Mouse (Mus musculus) kidney, adult 2 months (tissue): ENCODE results near the gene Calml4. TPM values are rescaled to one million over a fixed set of nuclear protein-coding genes. Genes with fewer than 3 reads are reported as not detected.

Source experiments
- DNase-seq: peaks from one replicate; pipeline ENCODE4 v3.0.0; 2021
- H3K27ac ChIP-seq: fragments of 200-500 bp; 2 replicates; pipeline ENCODE4 v1.5.1; 2012; ENCODE audit warnings: low read depth, low read length, control low read depth, inconsistent platforms; ENCODE audit not compliant: insufficient read depth
- H3K27me3 ChIP-seq: fragments of 200-500 bp; replicated peaks from 2 replicates; pipeline ENCODE4 v1.6.1; 2012; ENCODE audit warnings: mild to moderate bottlenecking, moderate library complexity, low read length, inconsistent platforms; ENCODE audit not compliant: control insufficient read depth, insufficient read depth
- H3K36me3 ChIP-seq: fragments of 200-500 bp; 2 replicates; pipeline ENCODE4 v1.6.1; 2012; ENCODE audit warnings: mild to moderate bottlenecking, moderate library complexity, low read length, inconsistent platforms; ENCODE audit not compliant: control insufficient read depth, insufficient read depth
- H3K4me1 ChIP-seq: fragments of 200-500 bp; 2 replicates; pipeline ENCODE4 v1.6.1; 2011; ENCODE audit warnings: low read length; ENCODE audit not compliant: control insufficient read depth, insufficient read depth
- H3K4me3 ChIP-seq: fragments of 200-500 bp; 2 replicates; pipeline ENCODE4 v1.5.1; 2011; ENCODE audit warnings: mild to moderate bottlenecking, low read depth, low read length, control low read depth; ENCODE audit not compliant: insufficient read depth
- CTCF ChIP-seq: fragments of 200-500 bp; conservative IDR thresholded peaks from 2 replicates; pipeline ENCODE4 v1.5.1; 2011; ENCODE audit warnings: low read depth, mild to moderate bottlenecking, control low read depth, low read length, moderate library complexity, mixed read lengths; ENCODE audit not compliant: insufficient read depth, insufficient read length
- POLR2A ChIP-seq: fragments of 200-500 bp; IDR thresholded peaks from one replicate; pipeline ENCODE4 v1.6.1; 2011; ENCODE audit warnings: low read depth, low read length, control low read depth
- WGBS: fragments of 180-500 bp; shearing (Covaris S2); methylation state at CpG from one replicate; pipeline ENCODE4 v1.1.7; 2018; 5-methylcytosine and 5-hydroxymethylcytosine counted together
- polyA plus RNA-seq: library from polyadenylated mRNA; depleted of rRNA; stranded (reverse); fragments of >200 nt; gene quantifications from 2 replicates; pipeline ENCODE4 v1.2.3, GENCODE M21; 2012; rRNA removed

The Calml4 gene
- polyA plus RNA-seq, result 224 and 296 TPM in 2 replicates

DNA sequence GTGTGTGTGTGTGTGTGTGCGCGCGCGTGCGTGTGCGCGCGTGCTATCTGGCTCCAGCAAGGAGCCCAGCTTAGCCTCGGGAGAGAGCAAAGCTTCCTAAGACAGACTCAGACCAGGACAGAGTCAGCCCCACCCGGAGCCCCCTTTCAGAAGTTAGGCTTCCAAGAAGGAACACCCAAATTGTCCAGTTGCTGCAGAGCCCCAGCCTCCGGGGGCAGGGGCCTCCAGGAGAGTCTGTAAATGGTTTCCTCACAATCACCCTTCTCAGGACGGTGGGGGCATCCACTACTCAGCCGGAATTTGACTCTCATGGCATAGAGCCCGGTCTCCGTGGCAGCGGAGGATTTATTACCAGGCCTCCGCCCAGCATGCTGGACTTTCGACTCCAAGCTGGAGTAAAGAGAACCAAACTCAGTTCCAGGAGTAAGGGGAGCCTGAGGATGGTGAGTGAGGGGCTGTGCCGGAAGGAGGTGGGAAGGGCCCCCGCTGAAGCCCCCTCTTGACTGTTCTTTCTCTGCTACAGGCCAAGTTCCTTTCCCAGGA lies at the start of gene Calml4:
Gene Calml4, plus strand, starts transcription at position 362 of the 543 bp plus-strand sequence.
- peak within 1 kb of the TSS; percentile 62 for H3K4me3 ChIP-seq
- 13% methylated on average over 20 of the region's 20 CpGs for WGBS

DNA sequence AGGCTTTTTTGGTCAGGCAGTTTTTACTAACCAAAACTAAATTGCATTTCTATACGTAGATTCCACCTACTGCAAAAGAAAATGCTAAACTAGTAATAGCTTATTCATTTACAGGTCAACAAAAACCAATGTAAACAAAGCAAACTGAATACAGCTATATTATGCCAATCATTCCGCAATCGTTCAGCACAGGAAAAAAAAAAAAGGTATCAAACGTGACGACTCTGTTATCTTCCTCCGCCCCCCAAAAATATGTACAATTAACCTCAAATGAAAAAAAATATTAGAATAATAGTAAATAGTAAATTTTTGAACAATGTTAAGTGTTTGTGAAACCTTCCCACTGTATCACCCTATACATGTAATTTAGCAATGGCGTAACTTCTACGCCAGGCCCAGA lies 47.8 kb upstream of the Calml4 start:
- Histone ChIP-seq H3K36me3 (no peaks in the 10 kb centered on the region), H3K27me3 (no peaks in the 10 kb centered on the region), H3K27ac (no peak overlapping the region), H3K4me1 (peaks cover 20% of the 10 kb centered on the region), H3K4me3 (peak overlapping the region; percentile 99)
- WGBS, result 22% methylated on average over 8 of the region's 8 CpGs
- DNase-seq, result no peak
- no peak for TF ChIP-seq CTCF
- TF ChIP-seq POLR2A, result no peak

More for the DNA sequence above, at the start of gene Calml4:
- H3K27me3 ChIP-seq, result no peaks in the 10 kb centered on the region
- DNase-seq, result peak; percentile 97
- TF ChIP-seq CTCF (no peak), POLR2A (no peak)
- peak within 1 kb of the TSS; percentile 95 for H3K27ac ChIP-seq
- no peaks in the 10 kb centered on the region for H3K36me3 ChIP-seq
- H3K4me1 ChIP-seq, result peaks cover 17% of the 10 kb centered on the region

DNA sequence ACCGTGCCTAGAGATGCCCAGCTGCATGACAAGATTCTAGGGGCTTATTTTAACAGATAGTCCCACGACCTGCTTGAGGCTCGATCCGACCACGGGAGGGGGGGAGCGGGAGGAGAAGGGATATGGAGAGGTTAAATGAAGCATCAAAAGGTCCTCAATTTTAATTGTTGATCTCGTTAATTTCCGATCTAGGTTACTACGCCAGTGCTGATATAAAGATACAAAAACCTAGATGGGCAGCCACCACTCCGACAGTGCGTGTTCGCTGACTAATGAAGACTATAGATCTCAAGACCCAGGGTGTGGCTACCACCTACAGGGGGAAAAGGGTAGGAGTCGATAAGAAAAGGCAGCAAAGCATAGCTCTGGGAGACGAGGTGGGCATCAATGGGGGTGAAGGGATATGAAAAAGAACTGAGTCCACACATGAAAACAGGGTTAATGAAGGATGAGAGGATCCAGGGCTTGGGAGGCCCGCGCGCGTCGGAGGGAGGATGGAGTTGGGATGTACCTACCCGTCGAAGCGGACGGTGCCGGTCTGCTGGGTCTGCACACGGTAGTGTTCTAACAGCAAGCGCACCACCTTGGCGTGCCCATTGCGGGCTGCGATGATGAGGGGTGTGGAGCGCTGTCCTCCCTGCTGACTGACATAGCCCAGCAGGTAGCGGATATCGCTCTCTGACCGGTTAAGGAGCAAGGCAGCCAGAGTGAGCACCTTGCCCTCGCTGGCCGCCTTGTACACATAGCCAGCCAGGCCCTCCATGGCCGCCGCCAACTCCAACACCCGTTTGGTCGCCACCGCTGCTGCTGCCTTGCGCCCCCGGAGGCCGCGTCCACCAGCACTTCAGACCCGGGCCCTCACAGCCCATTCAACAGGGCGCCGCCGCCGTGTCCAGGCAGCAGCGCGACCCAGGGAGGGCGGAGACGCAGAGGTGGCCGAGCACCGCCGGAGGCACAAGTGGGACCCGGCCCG lies 47.1 kb upstream of the Calml4 start:
- WGBS, result under 1% methylated on average over 58 of the region's 58 CpGs
- DNase-seq, result peak; percentile 7
- Histone ChIP-seq H3K27ac (peak overlapping the region; percentile 96), H3K27me3 (no peaks in the 10 kb centered on the region), H3K4me3 (peak overlapping the region; percentile 99), H3K4me1 (peaks cover 20% of the 10 kb centered on the region), H3K36me3 (no peaks in the 10 kb centered on the region)
- no peak for TF ChIP-seq POLR2A
- 0 out of 2 replicates have a peak, but pooled peaks have one; percentile 3 for TF ChIP-seq CTCF

DNA sequence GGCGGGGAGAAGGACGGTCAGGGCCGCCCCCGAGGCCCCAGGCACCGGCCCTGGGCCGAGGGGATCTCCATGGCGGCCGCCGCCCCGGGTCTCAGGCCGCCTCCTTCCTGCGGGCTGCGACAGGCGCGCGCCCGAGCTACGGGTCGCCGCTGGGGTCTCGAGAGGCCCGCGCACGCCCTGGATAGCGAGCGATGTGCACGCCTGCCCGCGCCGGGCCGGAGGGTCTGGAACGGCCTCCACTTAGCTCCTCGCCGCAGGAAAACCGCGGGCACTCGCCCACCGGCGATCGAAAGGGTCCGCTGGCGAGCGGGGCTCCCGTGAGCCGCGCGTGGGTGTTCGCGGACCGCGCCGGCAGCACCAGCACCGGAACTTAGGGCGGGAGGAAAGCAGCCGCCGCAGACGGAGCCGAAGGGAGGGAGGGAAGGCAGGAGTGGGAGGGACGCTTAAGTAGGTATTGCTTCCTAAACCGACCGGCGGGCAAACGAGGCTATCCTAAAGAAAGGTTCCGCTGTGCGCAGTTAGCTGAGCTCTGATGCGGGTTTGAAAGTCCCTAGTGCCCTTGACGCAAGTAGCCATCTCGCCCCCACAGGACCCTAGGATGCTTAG lies 46.3 kb upstream of the Calml4 start, which contains the start of gene Fem1b:
Gene Fem1b, minus strand, starts transcription at position 419 of the 606 bp plus-strand sequence.
- peak within 1 kb of the TSS; percentile 98 for H3K27ac ChIP-seq
- peak within 1 kb of the TSS; percentile 99 for H3K4me3 ChIP-seq
- under 1% methylated on average over 68 of the region's 68 CpGs for WGBS
- no peaks in the 10 kb centered on the region for H3K27me3 ChIP-seq
- no peak for TF ChIP-seq CTCF
- peak; percentile 57 for TF ChIP-seq POLR2A
- peak; percentile 94 for DNase-seq
- H3K36me3 ChIP-seq, result no peaks in the 10 kb centered on the region
- peaks cover 20% of the 10 kb centered on the region for H3K4me1 ChIP-seq

DNA sequence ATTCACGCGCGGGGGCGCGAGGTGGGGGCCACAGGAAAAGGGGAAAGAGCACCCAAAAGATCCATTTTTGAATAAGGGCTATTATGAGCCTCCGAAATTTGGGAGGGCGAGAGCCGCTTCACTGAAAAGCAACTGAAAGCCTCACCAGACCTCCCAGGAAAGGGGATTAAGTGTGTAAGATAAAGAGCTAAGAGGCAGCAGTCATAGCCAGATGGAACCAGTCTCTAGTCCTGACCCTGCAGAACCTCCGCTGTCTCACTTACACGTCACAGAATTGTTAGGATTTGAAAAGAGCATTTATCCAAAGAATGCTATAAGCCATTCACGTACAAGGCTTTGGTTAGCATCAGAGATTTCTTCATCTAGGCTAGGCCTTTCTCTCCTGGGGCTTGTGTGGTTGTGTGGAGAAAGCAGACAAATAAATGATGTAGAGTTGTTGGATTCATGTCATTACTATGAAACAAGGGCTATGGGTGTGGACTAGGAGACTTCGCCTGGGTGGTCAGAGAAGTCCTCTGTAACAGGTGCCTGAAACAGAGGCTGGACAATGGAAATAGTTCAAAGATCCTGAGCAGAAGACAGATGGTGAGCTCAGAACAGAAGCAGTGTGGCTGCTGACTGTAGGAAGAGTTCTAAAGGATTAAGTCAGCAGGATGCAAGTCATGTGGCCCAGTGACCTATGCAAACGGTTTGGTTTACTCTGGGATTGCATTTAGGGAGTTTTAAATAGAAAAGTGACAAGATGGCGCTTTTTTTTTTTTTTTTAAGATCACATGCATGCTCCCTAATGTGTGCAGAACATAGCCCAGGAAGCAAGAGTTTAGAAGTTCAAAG lies 45.4 kb upstream of the Calml4 start:
- Histone ChIP-seq H3K4me3 (peak overlapping the region; percentile 99), H3K27me3 (no peaks in the 10 kb centered on the region), H3K4me1 (peaks cover 20% of the 10 kb centered on the region), H3K27ac (peak overlapping the region; percentile 98), H3K36me3 (no peaks in the 10 kb centered on the region)
- no peak for TF ChIP-seq POLR2A
- no peak for TF ChIP-seq CTCF
- WGBS, result 23% methylated on average over 14 of the region's 14 CpGs
- no peak for DNase-seq

DNA sequence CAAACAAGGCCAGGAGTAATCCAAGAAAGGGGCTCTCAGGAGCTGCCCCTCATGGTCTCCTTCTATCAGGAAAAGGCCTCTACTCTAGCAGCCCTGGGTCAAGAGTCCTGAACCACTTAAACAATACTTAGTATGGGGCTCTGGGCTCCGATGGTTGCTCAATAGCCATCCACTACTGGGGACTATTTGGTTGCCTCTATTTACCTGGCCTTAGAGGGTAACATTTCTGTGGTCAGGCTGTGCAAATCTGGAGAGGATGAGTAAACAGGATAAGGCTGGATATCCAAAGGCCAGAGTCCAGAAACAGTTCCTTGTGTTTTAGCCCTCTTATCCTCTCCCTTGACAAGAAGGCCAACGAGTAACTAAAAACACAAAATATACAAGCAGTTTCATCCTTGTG lies 43.1 kb upstream of the Calml4 start:
- 79% methylated on average over 2 of the region's 2 CpGs for WGBS
- H3K4me3 ChIP-seq, result no peak overlapping the region
- H3K27me3 ChIP-seq, result no peaks in the 10 kb centered on the region
- H3K27ac ChIP-seq, result no peak overlapping the region
- no peaks in the 10 kb centered on the region for H3K36me3 ChIP-seq
- no peak for DNase-seq
- no peak for TF ChIP-seq CTCF
- TF ChIP-seq POLR2A, result no peak
- H3K4me1 ChIP-seq, result peaks cover 9% of the 10 kb centered on the region
